Mouse (Mus musculus) heart, embryonic 11.5 days (tissue): ENCODE data around the gene Cdh4. TPM values are rescaled to one million over a fixed set of nuclear protein-coding genes. Genes with fewer than 3 reads are reported as not detected.

Source experiments
- ATAC-seq: fragments of 200-750 bp; cut with Nextera tagmentation; replicated peaks from 2 replicates; pipeline ENCODE4 v1.8.0; 2017; ENCODE audit warnings: moderate library complexity; ENCODE audit not compliant: insufficient number of reproducible peaks, low FRiP score, low TSS enrichment
- H3K27ac ChIP-seq: fragments of 300-500 bp; sonication (generic); 2 replicates; pipeline ENCODE4 v1.5.1; 2014; ENCODE audit warnings: mild to moderate bottlenecking, low read depth, low read length
- H3K27me3 ChIP-seq: fragments of 300-500 bp; sonication (generic); 2 replicates; pipeline ENCODE4 v1.6.1; 2014; ENCODE audit warnings: mild to moderate bottlenecking, low read length, mixed read lengths; ENCODE audit not compliant: control insufficient read depth, insufficient read depth
- H3K36me3 ChIP-seq: fragments of 300-500 bp; sonication (generic); 2 replicates; pipeline ENCODE4 v1.6.1; 2014; ENCODE audit warnings: mild to moderate bottlenecking, low read length, moderate library complexity, mixed read lengths; ENCODE audit not compliant: control insufficient read depth, insufficient read depth
- H3K4me1 ChIP-seq: fragments of 300-500 bp; sonication (generic); 2 replicates; pipeline ENCODE4 v1.6.1; 2014; ENCODE audit warnings: low read length; ENCODE audit not compliant: control insufficient read depth, insufficient read depth
- H3K4me2 ChIP-seq: fragments of 300-500 bp; sonication (generic); 2 replicates; pipeline ENCODE4 v1.6.1; 2014; ENCODE audit warnings: mild to moderate bottlenecking, moderate library complexity
- H3K4me3 ChIP-seq: fragments of 300-500 bp; sonication (generic); 2 replicates; pipeline ENCODE4 v1.5.1; 2014; ENCODE audit warnings: low read depth, low read length
- H3K9ac ChIP-seq: fragments of 300-500 bp; sonication (generic); 2 replicates; pipeline ENCODE4 v1.6.1; 2014; ENCODE audit warnings: mild to moderate bottlenecking, low read depth, low read length, moderate library complexity
- H3K9me3 ChIP-seq: fragments of 300-500 bp; sonication (generic); replicated peaks from 2 replicates; pipeline ENCODE4 v1.6.1; 2016; ENCODE audit warnings: low read length; ENCODE audit not compliant: control insufficient read depth
- WGBS: fragments of 180-500 bp; shearing (Covaris S2); extraction: QIAGEN DNeasy Blood & Tissue Kit; methylation state at CpG from one replicate; pipeline ENCODE4 v1.1.7; 2014; ENCODE audit not compliant: insufficient replicate concordance; 5-methylcytosine and 5-hydroxymethylcytosine counted together
- polyA plus RNA-seq: library from polyadenylated mRNA; unstranded; fragments of >200 nt; fragmentation: Nextera tagmentation; extraction: Ambion mirVana; gene quantifications from 2 replicates; pipeline ENCODE4 v1.2.1, GENCODE M21; 2014

Gene Cdh4
- polyA plus RNA-seq, 1 experiment from 2014 or later, result 0.56 TPM

DNA sequence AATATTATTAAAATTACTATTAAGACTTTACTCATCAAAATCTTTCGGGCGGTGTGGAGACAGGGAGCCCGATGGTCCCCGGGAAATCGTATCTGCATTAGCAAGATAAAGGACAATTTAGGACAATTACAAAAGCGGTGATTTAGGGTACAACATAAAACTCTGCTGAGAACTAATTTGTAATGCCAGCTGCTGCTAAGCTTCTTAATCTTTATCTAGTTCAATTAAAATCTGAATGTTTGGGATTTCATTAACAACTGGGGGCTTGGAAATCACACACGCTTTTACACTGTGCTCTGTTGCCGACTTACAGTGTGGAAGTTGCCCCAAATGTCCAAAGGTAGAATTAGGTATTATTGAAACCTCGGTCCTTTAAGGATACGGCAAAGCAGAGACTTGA is 39.1 kb downstream of the Cdh4 start:
- Histone ChIP-seq H3K4me3 (no peak overlapping the region), H3K9ac (no peak overlapping the region)

DNA sequence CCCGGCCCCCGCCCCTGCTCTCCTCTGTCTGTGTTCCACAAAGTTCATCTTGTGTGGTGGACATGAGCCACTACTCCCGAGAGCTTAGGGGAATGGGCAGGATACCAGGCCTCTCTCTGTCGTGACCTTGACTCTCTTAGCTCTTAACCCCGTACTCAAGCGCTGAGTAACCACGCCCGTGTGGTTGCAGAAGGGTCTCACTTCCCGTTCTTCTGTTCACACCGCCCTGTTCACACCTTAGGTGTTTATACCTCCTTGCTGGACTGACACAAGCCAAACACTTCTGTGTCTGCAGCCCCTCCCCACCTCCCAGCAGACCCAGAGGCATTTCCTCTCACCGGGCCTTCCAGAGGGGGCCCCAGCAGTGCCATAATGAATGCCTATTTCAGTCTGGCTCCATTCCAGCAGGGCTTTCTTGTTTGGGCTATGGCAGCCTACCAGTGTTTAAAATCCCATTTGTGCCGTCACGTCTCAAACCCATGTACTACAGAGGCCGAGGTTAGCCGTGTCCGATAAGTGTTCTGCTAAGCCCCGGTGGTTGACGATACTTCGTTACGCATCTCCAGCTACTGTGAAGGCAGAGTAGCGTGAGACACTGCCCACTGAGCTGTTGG is 46.4 kb downstream of the Cdh4 start:
- Histone ChIP-seq H3K36me3 (no peaks in the 10 kb centered on the region), H3K4me3 (no peak overlapping the region), H3K27ac (no peak overlapping the region), H3K4me1 (no peaks in the 10 kb centered on the region), H3K9ac (no peak overlapping the region), H3K27me3 (no peaks in the 10 kb centered on the region), H3K4me2 (no peak overlapping the region), H3K9me3 (no peaks in the 10 kb centered on the region)
- ATAC-seq, result no peak
- 82% methylated on average over 21 of the region's 21 CpGs for WGBS

More for the DNA sequence above, 39.1 kb downstream of the Cdh4 start:
- Histone ChIP-seq H3K9me3 (no peaks in the 10 kb centered on the region), H3K4me1 (no peaks in the 10 kb centered on the region), H3K27ac (no peak overlapping the region), H3K36me3 (no peaks in the 10 kb centered on the region), H3K4me2 (no peak overlapping the region), H3K27me3 (no peaks in the 10 kb centered on the region)
- no peak for ATAC-seq
- 86% methylated on average over 10 of the region's 10 CpGs for WGBS

DNA sequence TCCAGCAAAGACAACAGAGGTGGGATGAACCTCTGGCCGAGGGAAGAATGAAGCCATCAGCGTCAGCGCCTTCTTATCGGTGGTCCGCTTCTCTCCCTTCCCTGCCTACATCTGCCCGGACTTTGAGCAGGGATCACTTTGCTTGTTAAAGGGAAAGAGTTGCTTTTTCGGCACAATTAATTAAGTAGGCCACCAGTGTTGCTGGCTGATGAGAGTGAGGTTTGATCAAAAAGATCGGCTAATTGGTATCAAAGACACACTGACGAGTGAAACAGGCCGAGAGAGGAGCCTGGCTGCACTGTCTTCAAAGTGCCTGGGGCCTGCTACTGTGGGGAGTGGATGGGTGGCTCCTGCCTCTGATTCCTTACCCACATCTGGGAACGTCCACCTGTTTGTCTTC is 49.7 kb downstream of the Cdh4 start:
- H3K27me3 ChIP-seq, result no peaks in the 10 kb centered on the region
- no peak for ATAC-seq
- no peak overlapping the region for H3K4me2 ChIP-seq
- 55% methylated on average over 11 of the region's 11 CpGs for WGBS
- H3K36me3 ChIP-seq, result no peaks in the 10 kb centered on the region
- H3K27ac ChIP-seq, result no peak overlapping the region
- H3K4me3 ChIP-seq, result no peak overlapping the region
- no peak overlapping the region for H3K9ac ChIP-seq
- H3K9me3 ChIP-seq, result no peaks in the 10 kb centered on the region
- H3K4me1 ChIP-seq, result no peaks in the 10 kb centered on the region; the same call in 1 of the 2 replicates

DNA sequence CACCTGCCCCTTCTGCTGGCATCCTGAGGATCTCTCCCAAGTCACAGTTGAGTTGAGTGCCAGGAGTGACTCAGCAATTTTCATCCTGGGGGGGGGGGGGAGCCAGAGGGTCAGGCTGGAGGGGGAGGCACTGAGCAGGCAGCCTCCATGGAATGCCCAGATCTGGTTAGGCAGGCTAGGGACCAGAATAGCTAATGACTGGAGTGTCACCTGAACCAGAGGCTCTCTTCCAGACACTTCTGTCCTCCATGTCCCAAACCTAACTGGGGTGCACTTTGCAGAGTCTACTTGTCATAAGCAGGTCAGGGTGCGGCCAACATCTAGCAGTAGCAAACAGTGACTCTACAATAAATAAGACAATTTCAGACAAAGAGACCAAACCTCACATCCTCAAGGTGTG is 52.0 kb downstream of the Cdh4 start:
- no peak overlapping the region for H3K9ac ChIP-seq
- no peak overlapping the region for H3K4me3 ChIP-seq
- no peaks in the 10 kb centered on the region for H3K9me3 ChIP-seq
- ATAC-seq, result no peak
- no peaks in the 10 kb centered on the region for H3K36me3 ChIP-seq
- WGBS, result 81% methylated on average over 1 of the region's 1 CpGs
- H3K4me1 ChIP-seq, result no peaks in the 10 kb centered on the region; the same call in 1 of the 2 replicates
- H3K27ac ChIP-seq, result no peak overlapping the region
- H3K4me2 ChIP-seq, result no peak overlapping the region
- H3K27me3 ChIP-seq, result no peaks in the 10 kb centered on the region

DNA sequence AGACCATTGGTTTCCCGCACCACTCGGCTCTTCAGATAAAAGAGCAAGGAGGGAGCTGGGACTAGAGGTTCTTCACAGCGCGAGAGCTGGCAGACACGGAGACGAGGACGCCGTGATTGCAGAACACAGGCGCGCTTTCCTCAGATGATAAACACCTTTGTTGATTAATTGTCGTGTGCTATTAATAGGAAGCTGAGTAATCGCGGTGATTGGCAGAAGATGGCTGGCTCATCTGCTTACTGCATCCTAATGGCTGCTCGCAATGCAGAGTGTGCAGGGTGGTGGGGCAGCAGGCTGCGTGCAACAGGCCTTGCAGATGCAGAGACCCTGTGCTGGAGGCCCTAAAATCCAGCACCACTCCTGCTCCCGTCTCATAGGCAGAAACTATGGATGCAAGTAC is 68.2 kb downstream of the Cdh4 start:
- no peaks in the 10 kb centered on the region for H3K27me3 ChIP-seq
- no peak overlapping the region for H3K4me2 ChIP-seq
- no peak overlapping the region for H3K4me3 ChIP-seq
- 74% methylated on average over 16 of the region's 16 CpGs for WGBS
- H3K9ac ChIP-seq, result no peak overlapping the region
- H3K27ac ChIP-seq, result no peak overlapping the region
- no peaks in the 10 kb centered on the region for H3K9me3 ChIP-seq
- H3K4me1 ChIP-seq, result no peaks in the 10 kb centered on the region
- no peaks in the 10 kb centered on the region for H3K36me3 ChIP-seq
- ATAC-seq, result no peak

DNA sequence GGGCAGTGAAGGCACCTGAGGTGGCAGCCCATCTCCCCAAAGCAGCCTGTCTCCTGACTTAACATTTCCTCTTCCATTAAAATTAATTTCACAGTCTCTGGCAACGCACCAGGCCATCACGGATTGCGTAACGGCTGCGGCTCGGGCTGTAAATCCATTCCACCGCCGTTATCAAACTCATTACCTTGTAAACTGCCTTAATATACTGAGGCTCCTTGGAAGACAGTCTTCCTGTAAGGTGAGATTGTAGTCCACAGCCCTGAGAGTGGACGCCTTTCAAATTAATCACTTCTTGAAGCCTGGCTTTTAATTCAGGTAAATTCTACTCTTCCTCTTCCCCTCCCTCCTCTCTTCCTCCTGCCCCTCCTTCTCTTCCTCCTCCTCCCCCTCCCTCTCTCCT is 74.3 kb downstream of the Cdh4 start:
- Histone ChIP-seq H3K27ac (no peak overlapping the region), H3K9ac (no peak overlapping the region), H3K4me3 (no peak overlapping the region), H3K27me3 (no peaks in the 10 kb centered on the region), H3K9me3 (no peaks in the 10 kb centered on the region), H3K36me3 (no peaks in the 10 kb centered on the region), H3K4me1 (no peaks in the 10 kb centered on the region), H3K4me2 (no peak overlapping the region)
- WGBS, result 90% methylated on average over 9 of the region's 9 CpGs
- ATAC-seq, result no peak

DNA sequence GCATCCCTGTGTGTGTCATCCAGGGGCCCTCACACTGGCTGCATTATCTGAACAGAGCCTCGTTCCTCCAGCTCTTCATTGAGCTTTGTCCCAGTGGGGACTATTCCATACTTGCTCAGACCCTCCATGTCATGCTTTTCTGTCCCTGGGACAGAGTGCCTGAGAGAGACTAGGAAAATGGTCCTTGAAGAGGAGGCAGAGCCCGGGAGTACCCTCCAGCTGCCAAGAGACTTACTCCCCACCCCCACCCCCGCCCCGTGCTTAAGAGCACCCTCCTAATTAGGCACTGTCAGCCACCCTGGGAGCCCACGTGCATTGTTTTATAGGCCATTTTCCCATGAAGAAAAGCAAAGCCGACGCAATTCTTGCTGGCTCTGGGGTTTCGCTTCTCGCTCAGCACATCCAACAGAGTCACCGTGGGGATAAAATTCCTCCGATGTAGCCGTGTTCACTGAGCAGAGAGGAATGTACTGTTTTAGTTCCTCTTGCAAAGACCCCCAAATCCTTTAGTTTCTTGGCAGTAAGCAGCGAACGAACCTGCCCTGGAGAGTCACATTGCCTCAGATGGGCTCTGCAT is 76.3 kb downstream of the Cdh4 start:
- Histone ChIP-seq H3K9ac (no peak overlapping the region), H3K9me3 (no peaks in the 10 kb centered on the region), H3K36me3 (no peaks in the 10 kb centered on the region), H3K27me3 (no peaks in the 10 kb centered on the region), H3K4me2 (no peak overlapping the region), H3K27ac (no peak overlapping the region), H3K4me3 (no peak overlapping the region), H3K4me1 (no peaks in the 10 kb centered on the region)
- no peak for ATAC-seq
- 66% methylated on average over 14 of the region's 14 CpGs for WGBS

DNA sequence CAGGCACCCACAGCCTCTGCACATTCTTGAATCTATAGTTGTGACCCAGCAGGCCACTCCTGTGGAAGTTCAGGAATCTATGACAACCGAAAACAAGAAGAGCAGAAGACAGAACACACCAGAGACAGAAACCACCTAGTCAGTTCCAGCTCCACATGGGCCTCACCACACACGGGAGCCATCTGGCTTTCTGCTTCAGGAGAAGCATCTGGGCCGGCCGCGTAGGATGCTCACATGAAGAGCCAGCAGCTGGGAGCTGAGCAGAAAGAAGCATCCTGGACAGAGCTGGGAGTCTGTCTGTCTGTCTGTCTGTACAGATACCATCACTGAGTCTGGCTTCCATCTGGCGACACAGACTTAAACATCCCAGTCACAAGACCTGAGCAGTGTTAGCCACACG is 76.9 kb downstream of the Cdh4 start:
- no peaks in the 10 kb centered on the region for H3K27me3 ChIP-seq
- no peak overlapping the region for H3K27ac ChIP-seq
- no peak for ATAC-seq
- no peak overlapping the region for H3K9ac ChIP-seq
- no peaks in the 10 kb centered on the region for H3K4me1 ChIP-seq
- no peaks in the 10 kb centered on the region for H3K36me3 ChIP-seq
- no peaks in the 10 kb centered on the region for H3K9me3 ChIP-seq
- H3K4me3 ChIP-seq, result no peak overlapping the region
- 75% methylated on average over 7 of the region's 7 CpGs for WGBS
- H3K4me2 ChIP-seq, result no peak overlapping the region

DNA sequence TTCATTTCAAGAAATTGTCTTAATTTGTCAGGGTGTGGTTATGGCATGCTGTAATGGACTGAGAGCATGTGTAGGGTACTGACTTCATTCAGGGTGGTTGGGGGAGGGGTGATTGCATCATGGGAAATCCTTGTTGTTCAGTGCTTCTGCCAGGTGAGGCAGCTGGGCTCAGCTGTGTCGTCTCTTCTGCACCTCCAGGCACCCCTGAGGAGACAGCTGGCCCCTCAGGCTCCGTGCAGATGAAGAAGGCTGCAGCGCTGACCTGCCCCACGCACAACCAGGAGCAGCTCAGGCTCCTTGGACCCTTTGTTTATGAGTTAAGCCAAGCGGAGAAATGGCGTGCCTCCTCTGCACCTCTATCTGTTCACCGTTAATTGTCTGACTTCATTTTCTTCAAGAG is 77.7 kb downstream of the Cdh4 start:
- no peak overlapping the region for H3K27ac ChIP-seq
- H3K27me3 ChIP-seq, result no peaks in the 10 kb centered on the region
- H3K9me3 ChIP-seq, result no peaks in the 10 kb centered on the region
- no peak overlapping the region for H3K9ac ChIP-seq
- no peaks in the 10 kb centered on the region for H3K36me3 ChIP-seq
- WGBS, result 60% methylated on average over 7 of the region's 7 CpGs
- H3K4me2 ChIP-seq, result no peak overlapping the region
- H3K4me3 ChIP-seq, result no peak overlapping the region
- no peak for ATAC-seq
- H3K4me1 ChIP-seq, result no peaks in the 10 kb centered on the region
